Comparison of ENCODE assay signal across 11 mouse cellular contexts in the genomic region with DNA sequence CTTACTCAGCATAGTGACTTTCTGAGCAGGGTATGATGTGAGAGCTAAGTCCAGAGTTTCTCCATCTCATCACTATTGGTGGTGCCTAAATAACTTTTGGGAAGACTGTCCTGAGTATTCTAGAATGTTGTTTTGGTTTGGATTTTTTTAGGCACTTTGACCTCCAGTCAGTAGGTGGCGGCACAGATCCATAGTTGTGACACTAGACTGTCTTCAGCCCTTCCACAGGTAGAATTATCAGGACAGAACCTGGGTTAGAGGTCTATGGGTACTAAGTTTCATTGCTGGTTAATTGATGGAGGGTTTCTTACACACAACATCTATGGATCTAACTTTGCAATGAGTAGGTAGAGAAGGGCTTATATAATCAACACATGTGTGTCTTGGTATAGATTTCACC. TPM values are rescaled to one million over a fixed set of nuclear protein-coding genes. Genes with fewer than 3 reads are reported as not detected.
DNase-seq lines count a peak whose midpoint lies in the region; ATAC-seq lines count a peak whose summit lies in the region.
"Had no signal": no experiment of that assay in that cellular context is flagged by ENCODE, and none has a peak within 500 bp of the region (broad histone marks: within the 10 kb centered on the region; RNA-seq: fewer than 3 reads in every experiment).

No protein-coding gene starts in this region.

- no peaks in the 10 kb centered on the region for H3K9me3 ChIP-seq in embryonic facial prominence, embryonic 11.5 days (replicated peaks; ENCODE audit: control insufficient read depth, low read length)
- H3K9me3 ChIP-seq in embryonic facial prominence, embryonic 10.5 days: no peaks in the 10 kb centered on the region
- H3K9me3 ChIP-seq: embryonic facial prominence, embryonic 13.5 days; heart, embryonic 15.5 days; liver, embryonic 13.5 days had no signal

- no peak for ATAC-seq in embryonic facial prominence, embryonic 11.5 days (replicated peaks; ENCODE audit: insufficient number of reproducible peaks, low FRiP score, low TSS enrichment, low read depth)

- intact Hi-C loops in left cerebral cortex, postnatal 4 days (cut with DNase I): loop anchor here (5.0 kb wide), 3 partner anchors 604 to 649 kb away; no protein-coding TSS in a partner anchor

- no peak overlapping the region for H3K9ac ChIP-seq in embryonic facial prominence, embryonic 11.5 days (replicated peaks; ENCODE audit: low read length)
- H3K9ac ChIP-seq: embryonic facial prominence, embryonic 13.5 days; heart, embryonic 15.5 days; liver, embryonic 13.5 days had no signal

- no peak overlapping the region for H3K4me2 ChIP-seq in embryonic facial prominence, embryonic 11.5 days (ENCODE audit: low read depth, low read length)
- H3K4me2 ChIP-seq: embryonic facial prominence, embryonic 13.5 days; heart, embryonic 15.5 days; liver, embryonic 13.5 days had no signal

- no peaks in the 10 kb centered on the region for H3K4me1 ChIP-seq in embryonic facial prominence, embryonic 11.5 days (ENCODE audit: control insufficient read depth, insufficient read depth, low read length)
- H3K4me1 ChIP-seq in embryonic facial prominence, embryonic 10.5 days: no peaks in the 10 kb centered on the region
- H3K4me1 ChIP-seq: embryonic facial prominence, embryonic 13.5 days; heart, embryonic 15.5 days; liver, embryonic 13.5 days had no signal

- no peak overlapping the region for H3K4me3 ChIP-seq in embryonic facial prominence, embryonic 11.5 days (ENCODE audit: low read depth, low read length)
- H3K4me3 ChIP-seq in embryonic facial prominence, embryonic 10.5 days: no peak overlapping the region
- H3K4me3 ChIP-seq: embryonic facial prominence, embryonic 13.5 days; heart, embryonic 15.5 days; liver, embryonic 13.5 days had no signal

- peak; percentile 47 for DNase-seq in embryonic facial prominence, embryonic 11.5 days (ENCODE audit: low spot score)
- no peak for DNase-seq in embryonic facial prominence, embryonic 10.5 days (ENCODE audit: low spot score)
- DNase-seq in left cerebral cortex, postnatal 4 days: peak; percentile 36
- no peak for DNase-seq in left cerebral cortex, adult 9 months (ENCODE audit: low spot score in 2 of 2)
- peak; percentile 39 for DNase-seq in A20 (ENCODE audit: low read depth, low spot score)
- DNase-seq in cerebellum, postnatal 10 days: peak; percentile 78 to 81
- no peak for DNase-seq in urinary bladder, adult 18-20 months (ENCODE audit: low spot score in 2 of 2)
- DNase-seq in urinary bladder, postnatal 36 days (ENCODE audit: low spot score in 2 of 2): no peak
- DNase-seq: liver, embryonic 13.5 days had no signal

- no peaks in the 10 kb centered on the region for H3K27me3 ChIP-seq in embryonic facial prominence, embryonic 11.5 days (ENCODE audit: control insufficient read depth, insufficient read depth, low read length)
- no peaks in the 10 kb centered on the region for H3K27me3 ChIP-seq in embryonic facial prominence, embryonic 10.5 days (replicated peaks; ENCODE audit: low read depth, poor library complexity, severe bottlenecking)
- H3K27me3 ChIP-seq: embryonic facial prominence, embryonic 13.5 days; heart, embryonic 15.5 days; liver, embryonic 13.5 days had no signal

- H3K27ac ChIP-seq in embryonic facial prominence, embryonic 11.5 days (replicated peaks; ENCODE audit: low read depth, low read length): no peak overlapping the region
- no peak overlapping the region for H3K27ac ChIP-seq in embryonic facial prominence, embryonic 10.5 days (replicated peaks)
- H3K27ac ChIP-seq: embryonic facial prominence, embryonic 13.5 days; heart, embryonic 15.5 days; liver, embryonic 13.5 days had no signal

- H3K36me3 ChIP-seq in embryonic facial prominence, embryonic 11.5 days (replicated peaks; ENCODE audit: control insufficient read depth, insufficient read depth, low read depth, low read length): no peaks in the 10 kb centered on the region
- H3K36me3 ChIP-seq in embryonic facial prominence, embryonic 10.5 days (replicated peaks): no peaks in the 10 kb centered on the region
- H3K36me3 ChIP-seq: embryonic facial prominence, embryonic 13.5 days; heart, embryonic 15.5 days; liver, embryonic 13.5 days had no signal

- WGBS in embryonic facial prominence, embryonic 11.5 days: 55% methylated on average over 1 of the region's 1 CpGs
- 63% methylated on average over 1 of the region's 1 CpGs for WGBS in embryonic facial prominence, embryonic 10.5 days

RNA-seq across cellular contexts. Expression of gene Kctd3, which starts 20.6 kb away (rescaled TPM):
- polyA plus RNA-seq in embryonic facial prominence, embryonic 11.5 days (2014; fragmentation: Nextera tagmentation; extraction: Ambion mirVana): 35.5 and 36.9 TPM in 2 replicates
- 28.1 and 31.0 TPM in 2 replicates for polyA plus RNA-seq in embryonic facial prominence, embryonic 10.5 days (2016; fragmentation: Nextera tagmentation; extraction: Ambion mirVana)
- 100 to 1,000 TPM; 105 to 116 TPM for total RNA-seq in left cerebral cortex, postnatal 4 days (2021)

Comparison
In these comparisons a context has a peak if more than half of its experiments do, and no peak if none do; other contexts are left out.
1. DNase-seq: peak in embryonic facial prominence, embryonic 11.5 days (single experiment), left cerebral cortex, postnatal 4 days (single experiment), A20 (single experiment) and cerebellum, postnatal 10 days (2 of 2); none in embryonic facial prominence, embryonic 10.5 days (single experiment), left cerebral cortex, adult 9 months (0 of 2), urinary bladder, adult 18-20 months (0 of 2) and urinary bladder, postnatal 36 days (0 of 2).